17 mouse cellular contexts compared by ENCODE assay signal in genomic region chr11:4660309-4661025, GRCm38 (mm10). TPM values are rescaled to one million over a fixed set of nuclear protein-coding genes. Genes with fewer than 3 reads are reported as not detected.
A peak's percentile ranks its signal among the peaks of the same experiment; 100 is the strongest.
DNase-seq lines count a peak whose midpoint lies in the region; ATAC-seq and TF ChIP-seq lines count a peak whose summit lies in the region.
"Had no signal": no experiment of that assay in that cellular context is flagged by ENCODE, and none has a peak within 500 bp of the region (broad histone marks: within the 10 kb centered on the region; RNA-seq: fewer than 3 reads in every experiment).

No protein-coding gene starts in this region.

- no peak overlapping the region for H3K9ac ChIP-seq in midbrain, postnatal 0 days (replicated peaks; ENCODE audit: low read length, poor library complexity, severe bottlenecking)
- no peak overlapping the region for H3K9ac ChIP-seq in midbrain, embryonic 16.5 days (ENCODE audit: low read depth, low read length)
- H3K9ac ChIP-seq in stomach, embryonic 16.5 days (ENCODE audit: low read length): no peak overlapping the region
- no peak overlapping the region for H3K9ac ChIP-seq in kidney, embryonic 14.5 days (ENCODE audit: low read depth, low read length)

- intact Hi-C loops in heart, postnatal 10 days (cut with DNase I): no loop called here

- H3K4me2 ChIP-seq in midbrain, postnatal 0 days (ENCODE audit: low read depth, low read length, poor library complexity, severe bottlenecking): no peak overlapping the region
- no peak overlapping the region for H3K4me2 ChIP-seq in midbrain, embryonic 16.5 days (ENCODE audit: low read length)
- no peak overlapping the region for H3K4me2 ChIP-seq in stomach, embryonic 16.5 days (ENCODE audit: low read depth, low read length)
- no peak overlapping the region for H3K4me2 ChIP-seq in kidney, embryonic 14.5 days (replicated peaks; ENCODE audit: low read depth, low read length)

- 82% methylated on average over 7 of the region's 7 CpGs for WGBS in midbrain, postnatal 0 days
- 80% methylated on average over 7 of the region's 7 CpGs for WGBS in midbrain, embryonic 16.5 days
- WGBS in stomach, embryonic 16.5 days: 79% methylated on average over 7 of the region's 7 CpGs
- 90% methylated on average over 7 of the region's 7 CpGs for WGBS in kidney, embryonic 14.5 days

- peak; percentile 15 to 22 for DNase-seq in heart, postnatal 10 days
- no peak for DNase-seq in heart, postnatal 4 days
- peak; percentile 61 for DNase-seq in midbrain, postnatal 0 days (ENCODE audit: low spot score)
- no peak for DNase-seq in thymus, adult 18-20 months
- DNase-seq: adrenal gland, postnatal 10 days; cerebellum, adult 11-12 months; gastrocnemius, postnatal 25 days; lung, adult 2 months had no signal

- ATAC-seq in midbrain, postnatal 0 days (ENCODE audit: low FRiP score): no peak
- no peak for ATAC-seq in midbrain, embryonic 16.5 days
- ATAC-seq in stomach, embryonic 16.5 days (ENCODE audit: insufficient read depth, low FRiP score): no peak
- ATAC-seq in kidney, embryonic 14.5 days (ENCODE audit: low FRiP score, low TSS enrichment): no peak
- ATAC-seq: CD4-positive, CD25-positive, alpha-beta regulatory T cell, adult 4 months; inflammation-experienced regulatory T-cells, adult 6 months had no signal

- H3K27me3 ChIP-seq in midbrain, postnatal 0 days (ENCODE audit: insufficient read depth, low read length): no peaks in the 10 kb centered on the region
- no peaks in the 10 kb centered on the region for H3K27me3 ChIP-seq in midbrain, embryonic 16.5 days (ENCODE audit: control insufficient read depth, insufficient read depth, low read depth, low read length)
- H3K27me3 ChIP-seq in stomach, embryonic 16.5 days (ENCODE audit: control insufficient read depth, insufficient read depth, low read length): no peaks in the 10 kb centered on the region
- H3K27me3 ChIP-seq in kidney, embryonic 14.5 days (ENCODE audit: control insufficient read depth, insufficient read depth, low read length): no peaks in the 10 kb centered on the region

- H3K9me3 ChIP-seq in midbrain, postnatal 0 days (ENCODE audit: low read length): no peaks in the 10 kb centered on the region
- no peaks in the 10 kb centered on the region for H3K9me3 ChIP-seq in midbrain, embryonic 16.5 days (replicated peaks; ENCODE audit: control insufficient read depth, low read length, poor library complexity, severe bottlenecking)
- H3K9me3 ChIP-seq in stomach, embryonic 16.5 days (replicated peaks; ENCODE audit: control insufficient read depth, low read length): no peaks in the 10 kb centered on the region
- no peaks in the 10 kb centered on the region for H3K9me3 ChIP-seq in kidney, embryonic 14.5 days (ENCODE audit: control insufficient read depth, low read length)

- no peak overlapping the region for H3K27ac ChIP-seq in midbrain, postnatal 0 days (ENCODE audit: low read depth, low read length)
- H3K27ac ChIP-seq in midbrain, embryonic 16.5 days (ENCODE audit: low read length): no peak overlapping the region
- 0 out of 2 replicates have a peak overlapping the region, but pooled peaks have one; percentile 33 for H3K27ac ChIP-seq in cortical plate, adult 2 months (ENCODE audit: insufficient read depth, low read length)
- peak overlapping the region; percentile 41; the same call in 1 of the 2 replicates for H3K27ac ChIP-seq in stomach, embryonic 16.5 days (ENCODE audit: low read length)
- H3K27ac ChIP-seq in kidney, embryonic 14.5 days (ENCODE audit: low read depth, low read length): no peak overlapping the region

- no peaks in the 10 kb centered on the region for H3K4me1 ChIP-seq in midbrain, postnatal 0 days (ENCODE audit: insufficient read depth, low read length)
- no peaks in the 10 kb centered on the region for H3K4me1 ChIP-seq in midbrain, embryonic 16.5 days (ENCODE audit: control insufficient read depth, insufficient read depth, low read length)
- H3K4me1 ChIP-seq in cortical plate, adult 2 months (ENCODE audit: control insufficient read depth, insufficient read depth, low read length): peaks cover 12% of the 10 kb centered on the region
- H3K4me1 ChIP-seq in stomach, embryonic 16.5 days (ENCODE audit: control insufficient read depth, insufficient read depth, low read length): no peaks in the 10 kb centered on the region
- no peaks in the 10 kb centered on the region for H3K4me1 ChIP-seq in kidney, embryonic 14.5 days (ENCODE audit: control insufficient read depth, insufficient read depth, low read length)

- TF ChIP-seq CTCF in midbrain, postnatal 0 days (IDR thresholded peaks at IDR 0.05): no peak
- no peak for TF ChIP-seq CTCF in cortical plate, adult 2 months (IDR thresholded peaks at IDR 0.05; ENCODE audit: extremely low read depth, insufficient read depth, low read length)

- TF ChIP-seq POLR2A in cortical plate, adult 2 months (IDR thresholded peaks at IDR 0.05; ENCODE audit: extremely low read depth, insufficient read depth, low read length): no peak

- peaks cover 37% of the 10 kb centered on the region for H3K36me3 ChIP-seq in midbrain, postnatal 0 days (ENCODE audit: insufficient read depth, low read length)
- H3K36me3 ChIP-seq in midbrain, embryonic 16.5 days (ENCODE audit: control insufficient read depth, insufficient read depth, low read length): peaks cover 24% of the 10 kb centered on the region
- H3K36me3 ChIP-seq in stomach, embryonic 16.5 days (ENCODE audit: control insufficient read depth, insufficient read depth, low read length): 0 out of 2 replicates have a peak, but pooled peaks cover 5% of the 10 kb centered on the region
- H3K36me3 ChIP-seq in kidney, embryonic 14.5 days (ENCODE audit: control insufficient read depth, insufficient read depth, low read length): peaks cover 33% of the 10 kb centered on the region

- no peak overlapping the region for H3K4me3 ChIP-seq in midbrain, postnatal 0 days (ENCODE audit: low read depth, low read length)
- H3K4me3 ChIP-seq in midbrain, embryonic 16.5 days (ENCODE audit: low read depth, low read length): no peak overlapping the region
- H3K4me3 ChIP-seq in cortical plate, adult 2 months (ENCODE audit: insufficient read depth, low read length): no peak overlapping the region
- no peak overlapping the region for H3K4me3 ChIP-seq in stomach, embryonic 16.5 days (replicated peaks; ENCODE audit: low read length)
- H3K4me3 ChIP-seq in kidney, embryonic 14.5 days (ENCODE audit: low read length): no peak overlapping the region

RNA-seq across cellular contexts. Expression of gene Ascc2, which starts 22.9 kb away (rescaled TPM):
- 10 to 100 TPM; 15.2 to 16.4 TPM for total RNA-seq in heart, postnatal 10 days (2021)
- 10 to 100 TPM; 17.0 to 18.3 TPM for total RNA-seq in heart, postnatal 4 days (2021)
- 15.5 and 15.8 TPM in 2 replicates for total RNA-seq in midbrain, postnatal 0 days (2014; rRNA removed)
- polyA plus RNA-seq in midbrain, postnatal 0 days (2015; fragmentation: Nextera tagmentation; extraction: Ambion mirVana): 14.8 and 15.6 TPM in 2 replicates
- polyA plus RNA-seq in midbrain, embryonic 16.5 days (2015; fragmentation: Nextera tagmentation; extraction: Ambion mirVana): 20.5 and 22.1 TPM in 2 replicates
- 20.0 and 22.9 TPM in 2 replicates for polyA plus RNA-seq in cortical plate, adult 2 months (2012; rRNA removed)
- 34.2 and 37.1 TPM in 2 replicates for polyA plus RNA-seq in stomach, embryonic 16.5 days (2015; fragmentation: Nextera tagmentation; extraction: Ambion mirVana)
- polyA plus RNA-seq in kidney, embryonic 14.5 days (2014; fragmentation: Nextera tagmentation; extraction: Ambion mirVana): 20.9 and 36.2 TPM in 2 replicates

RNA-seq across cellular contexts. Expression of gene Gm11032, which starts 40.6 kb away (rescaled TPM):
- total RNA-seq in heart, postnatal 10 days (2021): not detected
- total RNA-seq in heart, postnatal 4 days (2021): not detected
- total RNA-seq in midbrain, postnatal 0 days (2014; rRNA removed): not detected in 2 replicates
- not detected in 2 replicates for polyA plus RNA-seq in midbrain, postnatal 0 days (2015; fragmentation: Nextera tagmentation; extraction: Ambion mirVana)
- polyA plus RNA-seq in midbrain, embryonic 16.5 days (2015; fragmentation: Nextera tagmentation; extraction: Ambion mirVana): not detected in 2 replicates
- polyA plus RNA-seq in cortical plate, adult 2 months (2012; rRNA removed): not detected in 2 replicates
- not detected in 2 replicates for polyA plus RNA-seq in stomach, embryonic 16.5 days (2015; fragmentation: Nextera tagmentation; extraction: Ambion mirVana)
- not detected in 2 replicates for polyA plus RNA-seq in kidney, embryonic 14.5 days (2014; fragmentation: Nextera tagmentation; extraction: Ambion mirVana)
- total RNA-seq: adrenal gland, postnatal 10 days; gastrocnemius, postnatal 25 days; left cerebral cortex, postnatal 10 days had no signal
- polyA plus RNA-seq: CD4-positive, CD25-positive, alpha-beta regulatory T cell, adult 4 months; heart, embryonic 14.5 days; inflammation-experienced regulatory T-cells, adult 6 months; lung, adult 2 months; small intestine, adult 2 months had no signal

RNA-seq across cellular contexts. Expression of gene Uqcr10, which starts 43.7 kb away (rescaled TPM):
- 1,000 to 10,000 TPM; 1,345 to 1,457 TPM for total RNA-seq in heart, postnatal 10 days (2021)
- total RNA-seq in heart, postnatal 4 days (2021): 1,000 to 10,000 TPM; 1,138 to 1,323 TPM
- total RNA-seq in midbrain, postnatal 0 days (2014; rRNA removed): 294 and 403 TPM in 2 replicates
- polyA plus RNA-seq in midbrain, postnatal 0 days (2015; fragmentation: Nextera tagmentation; extraction: Ambion mirVana): 788 and 843 TPM in 2 replicates
- 525 and 569 TPM in 2 replicates for polyA plus RNA-seq in midbrain, embryonic 16.5 days (2015; fragmentation: Nextera tagmentation; extraction: Ambion mirVana)
- 1,122 and 1,215 TPM in 2 replicates for polyA plus RNA-seq in cortical plate, adult 2 months (2012; rRNA removed)
- polyA plus RNA-seq in stomach, embryonic 16.5 days (2015; fragmentation: Nextera tagmentation; extraction: Ambion mirVana): 963 and 971 TPM in 2 replicates
- 800 and 1,083 TPM in 2 replicates for polyA plus RNA-seq in kidney, embryonic 14.5 days (2014; fragmentation: Nextera tagmentation; extraction: Ambion mirVana)

RNA-seq across cellular contexts. Expression of gene Zmat5, which starts 44.0 kb away (rescaled TPM):
- 10 to 100 TPM; 23.8 to 23.9 TPM for total RNA-seq in heart, postnatal 10 days (2021)
- total RNA-seq in heart, postnatal 4 days (2021): 10 to 100 TPM; 22.1 to 23.4 TPM
- total RNA-seq in midbrain, postnatal 0 days (2014; rRNA removed): 25.9 and 28.2 TPM in 2 replicates
- 43.5 and 51.7 TPM in 2 replicates for polyA plus RNA-seq in midbrain, postnatal 0 days (2015; fragmentation: Nextera tagmentation; extraction: Ambion mirVana)
- 49.4 and 51.3 TPM in 2 replicates for polyA plus RNA-seq in midbrain, embryonic 16.5 days (2015; fragmentation: Nextera tagmentation; extraction: Ambion mirVana)
- polyA plus RNA-seq in cortical plate, adult 2 months (2012; rRNA removed): 48.1 and 52.6 TPM in 2 replicates
- polyA plus RNA-seq in stomach, embryonic 16.5 days (2015; fragmentation: Nextera tagmentation; extraction: Ambion mirVana): 61.4 and 68.2 TPM in 2 replicates
- polyA plus RNA-seq in kidney, embryonic 14.5 days (2014; fragmentation: Nextera tagmentation; extraction: Ambion mirVana): 59.8 and 77.4 TPM in 2 replicates

Comparison
In these comparisons a context has a peak if more than half of its experiments do, and no peak if none do; other contexts are left out.
1. DNase-seq: peak in heart, postnatal 10 days (2 of 2) and midbrain, postnatal 0 days (single experiment); none in heart, postnatal 4 days (single experiment) and thymus, adult 18-20 months (0 of 2).
2. H3K27ac ChIP-seq: peak in cortical plate, adult 2 months (single experiment) and stomach, embryonic 16.5 days (single experiment); none in midbrain, postnatal 0 days (single experiment), midbrain, embryonic 16.5 days (single experiment) and kidney, embryonic 14.5 days (single experiment).